Comparison of ENCODE assay signal across 20 mouse cellular contexts in genomic region chr7:35732585-35733059, GRCm38 (mm10). TPM values are rescaled to one million over a fixed set of nuclear protein-coding genes. Genes with fewer than 3 reads are reported as not detected.
DNase-seq lines count a peak whose midpoint lies in the region; ATAC-seq lines count a peak whose summit lies in the region.
"Had no signal": no experiment of that assay in that cellular context is flagged by ENCODE, and none has a peak within 500 bp of the region (broad histone marks: within the 10 kb centered on the region; RNA-seq: fewer than 3 reads in every experiment).

No protein-coding gene starts in this region.

- H3K4me3 ChIP-seq in midbrain, embryonic 14.5 days (replicated peaks; ENCODE audit: low read depth, low read length) = no peak overlapping the region
- no peak overlapping the region for H3K4me3 ChIP-seq in midbrain, embryonic 11.5 days (ENCODE audit: low read depth, low read length)
- no peak overlapping the region for H3K4me3 ChIP-seq in forebrain, embryonic 16.5 days (replicated peaks; ENCODE audit: low read length)
- no peak overlapping the region for H3K4me3 ChIP-seq in hindbrain, embryonic 16.5 days (ENCODE audit: low read length)
- H3K4me3 ChIP-seq: limb, embryonic 10.5 days had no signal

- H3K9ac ChIP-seq in midbrain, embryonic 14.5 days (replicated peaks; ENCODE audit: low read length) = no peak overlapping the region
- H3K9ac ChIP-seq in midbrain, embryonic 11.5 days (ENCODE audit: low read length) = no peak overlapping the region
- no peak overlapping the region for H3K9ac ChIP-seq in forebrain, embryonic 16.5 days (replicated peaks; ENCODE audit: low read depth, low read length)
- H3K9ac ChIP-seq in hindbrain, embryonic 16.5 days (ENCODE audit: low read depth, low read length) = no peak overlapping the region
- H3K9ac ChIP-seq: liver, postnatal 0 days had no signal

- H3K36me3 ChIP-seq in midbrain, embryonic 14.5 days (ENCODE audit: control insufficient read depth, insufficient read depth, low read length) = peaks cover 18% of the 10 kb centered on the region
- H3K36me3 ChIP-seq in midbrain, embryonic 11.5 days (ENCODE audit: control insufficient read depth, insufficient read depth, low read length) = peaks cover 15% of the 10 kb centered on the region
- H3K36me3 ChIP-seq in forebrain, embryonic 16.5 days (ENCODE audit: control insufficient read depth, insufficient read depth) = peaks cover 7% of the 10 kb centered on the region
- peaks cover 11% of the 10 kb centered on the region; the same call in 1 of the 2 replicates for H3K36me3 ChIP-seq in hindbrain, embryonic 16.5 days (ENCODE audit: control insufficient read depth, insufficient read depth, low read length)

- no peak overlapping the region for H3K4me2 ChIP-seq in midbrain, embryonic 14.5 days (ENCODE audit: low read length)
- H3K4me2 ChIP-seq in midbrain, embryonic 11.5 days = no peak overlapping the region
- H3K4me2 ChIP-seq in forebrain, embryonic 16.5 days (ENCODE audit: low read length) = no peak overlapping the region
- no peak overlapping the region for H3K4me2 ChIP-seq in hindbrain, embryonic 16.5 days (ENCODE audit: low read length)
- H3K4me2 ChIP-seq: heart, embryonic 11.5 days had no signal

- H3K27me3 ChIP-seq in midbrain, embryonic 14.5 days (ENCODE audit: control insufficient read depth, insufficient read depth, low read length) = no peaks in the 10 kb centered on the region
- H3K27me3 ChIP-seq in midbrain, embryonic 11.5 days (ENCODE audit: control insufficient read depth, insufficient read depth, low read length) = no peaks in the 10 kb centered on the region
- no peaks in the 10 kb centered on the region for H3K27me3 ChIP-seq in forebrain, embryonic 16.5 days (replicated peaks; ENCODE audit: control insufficient read depth, insufficient read depth, low read length)
- no peaks in the 10 kb centered on the region for H3K27me3 ChIP-seq in hindbrain, embryonic 16.5 days (replicated peaks; ENCODE audit: control insufficient read depth, insufficient read depth, low read length)

- 79% methylated on average over 10 of the region's 10 CpGs for WGBS in midbrain, embryonic 14.5 days
- 80% methylated on average over 10 of the region's 10 CpGs for WGBS in midbrain, embryonic 11.5 days
- WGBS in forebrain, embryonic 16.5 days = 8% methylated on average over 10 of the region's 10 CpGs
- WGBS in hindbrain, embryonic 16.5 days = 37% methylated on average over 10 of the region's 10 CpGs

- no peaks in the 10 kb centered on the region for H3K9me3 ChIP-seq in midbrain, embryonic 14.5 days (ENCODE audit: control insufficient read depth, low read length)
- H3K9me3 ChIP-seq in midbrain, embryonic 11.5 days (ENCODE audit: control insufficient read depth, low read length) = no peaks in the 10 kb centered on the region
- peaks cover 3% of the 10 kb centered on the region; the same call in 1 of the 2 replicates for H3K9me3 ChIP-seq in forebrain, embryonic 16.5 days (ENCODE audit: control insufficient read depth, low read length)
- H3K9me3 ChIP-seq in hindbrain, embryonic 16.5 days (ENCODE audit: control insufficient read depth, low read length) = peaks cover 2% of the 10 kb centered on the region
- H3K9me3 ChIP-seq: limb, embryonic 10.5 days had no signal

- H3K4me1 ChIP-seq in midbrain, embryonic 14.5 days (ENCODE audit: control insufficient read depth, insufficient read depth, low read length) = no peaks in the 10 kb centered on the region
- no peaks in the 10 kb centered on the region for H3K4me1 ChIP-seq in midbrain, embryonic 11.5 days (ENCODE audit: control insufficient read depth, insufficient read depth, low read length)
- peaks cover 22% of the 10 kb centered on the region for H3K4me1 ChIP-seq in forebrain, embryonic 16.5 days (replicated peaks; ENCODE audit: control insufficient read depth, insufficient read depth, low read length)
- peaks cover 8% of the 10 kb centered on the region for H3K4me1 ChIP-seq in hindbrain, embryonic 16.5 days (ENCODE audit: control insufficient read depth, insufficient read depth, low read depth, low read length)
- H3K4me1 ChIP-seq: limb, embryonic 10.5 days had no signal

- H3K27ac ChIP-seq in midbrain, embryonic 14.5 days (replicated peaks; ENCODE audit: low read depth, low read length) = no peak overlapping the region
- H3K27ac ChIP-seq in midbrain, embryonic 11.5 days (ENCODE audit: low read depth, low read length) = no peak overlapping the region
- peak overlapping the region; percentile 87 for H3K27ac ChIP-seq in forebrain, embryonic 16.5 days (ENCODE audit: low read length)
- H3K27ac ChIP-seq in hindbrain, embryonic 16.5 days (ENCODE audit: low read depth, low read length) = no peak overlapping the region; the same call in 1 of the 2 replicates
- H3K27ac ChIP-seq: limb, embryonic 10.5 days had no signal

- no peak for ATAC-seq in midbrain, embryonic 14.5 days (ENCODE audit: low FRiP score, low TSS enrichment)
- no peak for ATAC-seq in midbrain, embryonic 11.5 days (ENCODE audit: low FRiP score)
- peak; percentile 56 for ATAC-seq in forebrain, embryonic 16.5 days
- peak; percentile 51 for ATAC-seq in hindbrain, embryonic 16.5 days
- ATAC-seq: liver, postnatal 0 days had no signal

- DNase-seq in midbrain, embryonic 14.5 days = peak; percentile 20
- no peak for DNase-seq in midbrain, embryonic 11.5 days (ENCODE audit: low spot score, missing footprints)
- DNase-seq in retina, embryonic 14.5 days (ENCODE audit: low spot score) = peak; percentile 9
- DNase-seq in urinary bladder, postnatal 14 days (ENCODE audit: low spot score) = no peak
- no peak for DNase-seq in spleen, postnatal 4 days (ENCODE audit: low spot score in 2 of 2)
- DNase-seq in right cerebral cortex, postnatal 36 days (ENCODE audit: low spot score in 2 of 2) = no peak
- DNase-seq: adrenal gland, adult 2 months; cerebellum, adult 9-10 months; embryo, embryonic 11 days; heart, postnatal 10 days; kidney, adult 18-20 months; kidney, postnatal 14 days; liver, postnatal 0 days; lung, postnatal 10 days; right cerebral cortex, adult 18-20 months; thymus, postnatal 36 days had no signal

RNA-seq across cellular contexts. Expression of gene Dpy19l3, which starts 21.6 kb away (rescaled TPM):
- 44.1 and 52.7 TPM in 2 replicates for polyA plus RNA-seq in midbrain, embryonic 14.5 days (2014; fragmentation: Nextera tagmentation; extraction: Ambion mirVana)
- 37.2 and 38.5 TPM in 2 replicates for polyA plus RNA-seq in midbrain, embryonic 11.5 days (2014; fragmentation: Nextera tagmentation; extraction: Ambion mirVana)
- polyA plus RNA-seq in forebrain, embryonic 16.5 days (2015; fragmentation: Nextera tagmentation; extraction: Ambion mirVana) = 45.0 and 56.0 TPM in 2 replicates
- 45.8 and 51.0 TPM in 2 replicates for polyA plus RNA-seq in hindbrain, embryonic 16.5 days (2015; fragmentation: Nextera tagmentation; extraction: Ambion mirVana)

Comparison
In these comparisons a context has a peak if more than half of its experiments do, and no peak if none do; other contexts are left out.
1. DNase-seq: peak in midbrain, embryonic 14.5 days (single experiment) and retina, embryonic 14.5 days (single experiment); none in midbrain, embryonic 11.5 days (single experiment), urinary bladder, postnatal 14 days (single experiment), spleen, postnatal 4 days (0 of 2) and right cerebral cortex, postnatal 36 days (0 of 2).
2. ATAC-seq: peak in forebrain, embryonic 16.5 days (single experiment) and hindbrain, embryonic 16.5 days (single experiment); none in midbrain, embryonic 14.5 days (single experiment) and midbrain, embryonic 11.5 days (single experiment).